Mouse (Mus musculus) erythroblast, adult 5-6 weeks (primary cell): Measurements from ENCODE around the gene 1700020N15Rik. TPM values are rescaled to one million over a fixed set of nuclear protein-coding genes. Genes with fewer than 3 reads are reported as not detected.
"Not testable (repeated sequence)": the region's sequence is repeated elsewhere in the genome, so short reads cannot be mapped to it uniquely, and the experiment has no call there.

ENCODE experiments used
- ATAC-seq: replicated peaks from 2 replicates; pipeline ENCODE4 v1.8.0; 2016; ENCODE audit warnings: moderate number of reproducible peaks, mild to moderate bottlenecking, moderate TSS enrichment, inconsistent platforms; ENCODE audit not compliant: poor library complexity, low FRiP score, severe bottlenecking
- total RNA-seq, 2 experiments: library from RNA; stranded (forward) in 1 of 2; stranded (reverse) in 1 of 2; fragments of 150-400 nt in 1 of 2; fragments of 200-764, 138-1000 nt in 1 of 2; gene quantifications; 2 replicates each; pipeline versions ENCODE4 v1.2.3 to v1.2.4; 2015 to 2017; ENCODE audit warnings: low replicate concordance in 2 of 2

1700020N15Rik gene
- total RNA-seq (2015; ENCODE audit: low replicate concordance) (not detected in 2 replicates), total RNA-seq (2017; ENCODE audit: low replicate concordance) (not detected in 2 replicates)

DNA sequence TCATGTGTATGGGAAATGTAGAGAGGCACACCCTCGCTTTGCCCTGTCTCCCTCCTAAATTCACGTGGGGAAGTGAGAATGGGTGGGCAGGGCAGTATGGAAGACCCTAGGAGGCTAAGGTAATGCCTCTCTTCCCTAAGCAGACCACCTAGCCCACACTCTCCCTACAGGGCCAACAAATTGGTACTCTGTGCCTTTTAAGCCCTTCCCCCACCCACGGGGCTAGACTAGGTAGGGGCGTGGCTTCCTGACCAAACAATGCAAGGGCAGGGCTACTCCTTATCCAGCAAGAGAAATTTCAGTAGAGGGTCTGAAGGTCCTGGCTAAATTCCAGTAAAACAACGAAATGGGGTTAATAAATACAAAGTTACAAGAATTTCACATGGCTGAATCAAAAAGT, at the start of gene 1700020N15Rik:
1700020N15Rik (plus strand) TSS at position 301 of the 400 bp plus-strand sequence.
- not testable (repeated sequence) for ATAC-seq

- no peak for ATAC-seq
These were observed 31.9 kb downstream of the 1700020N15Rik start for GRCm38 (mm10) chrX:69976790-69977579.
